Mouse (Mus musculus) ES-CJ7 (cell line): ENCODE measurements at regions not wholly inside any gene's neighbourhood (a gene's known extent, or its start where the extent isn't known, plus 50 kb on each side); places are given as distances from the start of the nearest gene placed in this dataset.

Experiments
- DNase-seq: peaks from one replicate; pipeline ENCODE4 v3.0.0; 2011; ENCODE audit warnings: low read depth, low spot score

- no peak for DNase-seq
Observed at GRCm38 (mm10) chr11:25335667-25336066, 874.9 kb downstream of the 5730522E02Rik start.

GRCm38 (mm10) chr11:25330696-25331095, 879.9 kb downstream of the 5730522E02Rik start:
- no peak for DNase-seq

GRCm38 (mm10) chr11:25322426-25322825, 888.1 kb downstream of the 5730522E02Rik start:
- DNase-seq = no peak

- no peak for DNase-seq
Observed at GRCm38 (mm10) chr11:25321494-25321893, 889.1 kb downstream of the 5730522E02Rik start.

GRCm38 (mm10) chr11:25314645-25315044, 895.9 kb downstream of the 5730522E02Rik start:
- no peak for DNase-seq

- no peak for DNase-seq
Observed at GRCm38 (mm10) chr11:25313879-25314278, 896.7 kb downstream of the 5730522E02Rik start.

GRCm38 (mm10) chr11:25313308-25313707, 897.3 kb downstream of the 5730522E02Rik start:
- peak; percentile 6 for DNase-seq

GRCm38 (mm10) chr11:25310754-25311153, 899.8 kb downstream of the 5730522E02Rik start:
- DNase-seq = no peak

- peak; percentile 78 for DNase-seq
Observed at GRCm38 (mm10) chr11:25301130-25301529, 909.4 kb downstream of the 5730522E02Rik start.

- no peak for DNase-seq
Observed at GRCm38 (mm10) chr11:25288346-25288745, 922.2 kb downstream of the 5730522E02Rik start.

GRCm38 (mm10) chr11:25287458-25288247, 922.9 kb downstream of the 5730522E02Rik start:
- DNase-seq = no peak

GRCm38 (mm10) chr11:25269936-25270540, 940.5 kb downstream of the 5730522E02Rik start:
- peak; percentile 4 for DNase-seq

- DNase-seq = no peak
Observed at GRCm38 (mm10) chr11:25262906-25263305, 947.7 kb downstream of the 5730522E02Rik start.

- DNase-seq = no peak
Observed at GRCm38 (mm10) chr11:25259691-25260090, 950.9 kb downstream of the 5730522E02Rik start.

- DNase-seq = no peak
Observed at GRCm38 (mm10) chr11:25233360-25233890, 977.1 kb downstream of the 5730522E02Rik start.
